Mouse (Mus musculus): ENCODE measurements around the gene Frs2. TPM values are rescaled to one million over a fixed set of nuclear protein-coding genes. Genes with fewer than 3 reads are reported as not detected.
"Not testable (repeated sequence)": the region's sequence is repeated elsewhere in the genome, so short reads cannot be mapped to it uniquely, and the experiment has no call there.

The Frs2 gene
- total and polyA plus RNA-seq, 3 experiments, result 16.6 to 105 (median 19.6) TPM

GRCm38 (mm10) chr10:117144071-117144470 is 4.3 kb downstream of the Frs2 start:
- peaks cover 19% of the 10 kb centered on the region for H3K36me3 ChIP-seq (replicated peaks)
- ATAC-seq (ENCODE audit: extremely low read depth, insufficient number of reproducible peaks, low FRiP score, poor library complexity, severe bottlenecking) (no peak), DNase-seq (ENCODE audit: low spot score) (no peak)
- no peak overlapping the region; the same call in 1 of the 2 replicates for H3K4me3 ChIP-seq (ENCODE audit: low read depth, low read length)
- H3K27me3 ChIP-seq (ENCODE audit: insufficient read depth, low read length), result no peaks in the 10 kb centered on the region
- TF ChIP-seq GATA2 (IDR thresholded peaks at IDR 0.05; ENCODE audit: borderline replicate concordance, low read depth, low read length) (no peak), GATA1 (IDR thresholded peaks at IDR 0.05; ENCODE audit: borderline replicate concordance, low read length) (no peak), POLR2AphosphoS5 (IDR thresholded peaks at IDR 0.05; ENCODE audit: insufficient replicate concordance, low read depth, low read length) (no peak), TAL1 (conservative IDR thresholded peaks at IDR 0.05; ENCODE audit: low read depth, low read length) (no peak)
- no peaks in the 10 kb centered on the region for H3K9me3 ChIP-seq (replicated peaks)
- peaks cover 60% of the 10 kb centered on the region for H3K4me1 ChIP-seq (ENCODE audit: insufficient read depth, low read depth, low read length)

- Histone ChIP-seq H3K27me3 (ENCODE audit: insufficient read depth, low read length) (no peaks in the 10 kb centered on the region), H3K4me3 (ENCODE audit: low read depth, low read length) (no peak overlapping the region), H3K9me3 (replicated peaks) (no peaks in the 10 kb centered on the region), H3K4me1 (ENCODE audit: insufficient read depth, low read depth, low read length) (peaks cover 55% of the 10 kb centered on the region), H3K36me3 (replicated peaks) (peaks cover 19% of the 10 kb centered on the region)
- DNase-seq (ENCODE audit: low spot score), result no peak
- ATAC-seq (ENCODE audit: extremely low read depth, insufficient number of reproducible peaks, low FRiP score, poor library complexity, severe bottlenecking), result no peak
- TF ChIP-seq CTCF (IDR thresholded peaks at IDR 0.05; ENCODE audit: low read depth, low read length), result no peak
- no peak for TF ChIP-seq GATA2 (IDR thresholded peaks at IDR 0.05; ENCODE audit: borderline replicate concordance, low read depth, low read length)
- no peak for TF ChIP-seq POLR2AphosphoS5 (IDR thresholded peaks at IDR 0.05; ENCODE audit: insufficient replicate concordance, low read depth, low read length)
- no peak for TF ChIP-seq GATA1 (IDR thresholded peaks at IDR 0.05; ENCODE audit: borderline replicate concordance, low read length)
- no peak for TF ChIP-seq TAL1 (conservative IDR thresholded peaks at IDR 0.05; ENCODE audit: low read depth, low read length)
These were observed 5.0 kb downstream of the Frs2 start for GRCm38 (mm10) chr10:117143311-117143710.

- ATAC-seq (ENCODE audit: extremely low read depth, insufficient number of reproducible peaks, low FRiP score, poor library complexity, severe bottlenecking) (no peak), DNase-seq (ENCODE audit: low spot score) (no peak)
- TF ChIP-seq GATA1 (IDR thresholded peaks at IDR 0.05; ENCODE audit: borderline replicate concordance, low read length) (no peak), CTCF (IDR thresholded peaks at IDR 0.05; ENCODE audit: low read depth, low read length) (no peak), GATA2 (IDR thresholded peaks at IDR 0.05; ENCODE audit: borderline replicate concordance, low read depth, low read length) (no peak), TAL1 (conservative IDR thresholded peaks at IDR 0.05; ENCODE audit: low read depth, low read length) (no peak), POLR2AphosphoS5 (IDR thresholded peaks at IDR 0.05; ENCODE audit: insufficient replicate concordance, low read depth, low read length) (no peak)
- Histone ChIP-seq H3K36me3 (replicated peaks) (peaks cover 19% of the 10 kb centered on the region), H3K9me3 (replicated peaks) (no peaks in the 10 kb centered on the region), H3K4me1 (ENCODE audit: insufficient read depth, low read depth, low read length) (peaks cover 55% of the 10 kb centered on the region), H3K4me3 (ENCODE audit: low read depth, low read length) (no peak overlapping the region), H3K27me3 (ENCODE audit: insufficient read depth, low read length) (no peaks in the 10 kb centered on the region)
These were observed 6.3 kb downstream of the Frs2 start for GRCm38 (mm10) chr10:117141939-117142552.

GRCm38 (mm10) chr10:117131506-117131905 is 16.8 kb downstream of the Frs2 start:
- H3K36me3 ChIP-seq (replicated peaks), result peaks cover 46% of the 10 kb centered on the region
- peaks cover 48% of the 10 kb centered on the region for H3K4me1 ChIP-seq (ENCODE audit: insufficient read depth, low read depth, low read length)
- ATAC-seq (ENCODE audit: extremely low read depth, insufficient number of reproducible peaks, low FRiP score, poor library complexity, severe bottlenecking); DNase-seq (ENCODE audit: low spot score); H3K27me3 ChIP-seq (ENCODE audit: insufficient read depth, low read length); H3K9me3 ChIP-seq (replicated peaks); H3K4me3 ChIP-seq (ENCODE audit: low read depth, low read length): not testable (repeated sequence)

- ATAC-seq (ENCODE audit: extremely low read depth, insufficient number of reproducible peaks, low FRiP score, poor library complexity, severe bottlenecking), result no peak
These were observed 18.3 kb downstream of the Frs2 start for GRCm38 (mm10) chr10:117130037-117130436.

GRCm38 (mm10) chr10:117128693-117129092 is 19.6 kb downstream of the Frs2 start:
- no peak for DNase-seq (ENCODE audit: low spot score)
- H3K4me3 ChIP-seq (ENCODE audit: low read depth, low read length), result no peak overlapping the region
- 0 out of 2 replicates have a peak, but pooled peaks cover 2% of the 10 kb centered on the region for H3K9me3 ChIP-seq (replicated peaks)
- TF ChIP-seq TAL1 (conservative IDR thresholded peaks at IDR 0.05; ENCODE audit: low read depth, low read length), result no peak
- TF ChIP-seq POLR2AphosphoS5 (IDR thresholded peaks at IDR 0.05; ENCODE audit: insufficient replicate concordance, low read depth, low read length), result no peak
- no peak for TF ChIP-seq GATA1 (IDR thresholded peaks at IDR 0.05; ENCODE audit: borderline replicate concordance, low read length)
- no peak for TF ChIP-seq GATA2 (IDR thresholded peaks at IDR 0.05; ENCODE audit: borderline replicate concordance, low read depth, low read length)
- TF ChIP-seq CTCF (IDR thresholded peaks at IDR 0.05; ENCODE audit: low read depth, low read length), result no peak
- peaks cover 50% of the 10 kb centered on the region for H3K36me3 ChIP-seq (replicated peaks)
- H3K27me3 ChIP-seq (ENCODE audit: insufficient read depth, low read length), result no peaks in the 10 kb centered on the region
- H3K4me1 ChIP-seq (ENCODE audit: insufficient read depth, low read depth, low read length), result peaks cover 52% of the 10 kb centered on the region
- ATAC-seq (ENCODE audit: extremely low read depth, insufficient number of reproducible peaks, low FRiP score, poor library complexity, severe bottlenecking), result no peak

More at GRCm38 (mm10) chr10:117130037-117130436, 18.3 kb downstream of the Frs2 start:
- H3K4me1 ChIP-seq (ENCODE audit: insufficient read depth, low read depth, low read length), result peaks cover 51% of the 10 kb centered on the region
- TF ChIP-seq TAL1 (conservative IDR thresholded peaks at IDR 0.05; ENCODE audit: low read depth, low read length) (no peak), CTCF (IDR thresholded peaks at IDR 0.05; ENCODE audit: low read depth, low read length) (no peak), POLR2AphosphoS5 (IDR thresholded peaks at IDR 0.05; ENCODE audit: insufficient replicate concordance, low read depth, low read length) (no peak), GATA2 (IDR thresholded peaks at IDR 0.05; ENCODE audit: borderline replicate concordance, low read depth, low read length) (no peak), GATA1 (IDR thresholded peaks at IDR 0.05; ENCODE audit: borderline replicate concordance, low read length) (no peak)
- H3K36me3 ChIP-seq (replicated peaks), result peaks cover 50% of the 10 kb centered on the region
- DNase-seq (ENCODE audit: low spot score), result no peak
- H3K9me3 ChIP-seq (replicated peaks), result 0 out of 2 replicates have a peak, but pooled peaks cover 2% of the 10 kb centered on the region
- H3K4me3 ChIP-seq (ENCODE audit: low read depth, low read length), result no peak overlapping the region
- H3K27me3 ChIP-seq (ENCODE audit: insufficient read depth, low read length), result no peaks in the 10 kb centered on the region
